Mouse (Mus musculus): Measurements from ENCODE around the gene Golga1.

Gene Golga1

GRCm38 (mm10) chr2:39006149-39006730, 59.1 kb downstream of the Golga1 start:
- no peak for DNase-seq (ENCODE audit: low spot score)

- peak; percentile 50 for DNase-seq (ENCODE audit: low spot score)
Observed at GRCm38 (mm10) chr2:39005574-39006079, 59.7 kb downstream of the Golga1 start, which contains the start of gene Rpl35. Rpl35 (minus strand) TSS chr2:39005624.

- peak; percentile 85 for DNase-seq (ENCODE audit: low spot score)
Observed at GRCm38 (mm10) chr2:39004880-39005435, 60.4 kb downstream of the Golga1 start, which contains the start of gene Arpc5l. Arpc5l (plus strand) TSS chr2:39005348.

DNA sequence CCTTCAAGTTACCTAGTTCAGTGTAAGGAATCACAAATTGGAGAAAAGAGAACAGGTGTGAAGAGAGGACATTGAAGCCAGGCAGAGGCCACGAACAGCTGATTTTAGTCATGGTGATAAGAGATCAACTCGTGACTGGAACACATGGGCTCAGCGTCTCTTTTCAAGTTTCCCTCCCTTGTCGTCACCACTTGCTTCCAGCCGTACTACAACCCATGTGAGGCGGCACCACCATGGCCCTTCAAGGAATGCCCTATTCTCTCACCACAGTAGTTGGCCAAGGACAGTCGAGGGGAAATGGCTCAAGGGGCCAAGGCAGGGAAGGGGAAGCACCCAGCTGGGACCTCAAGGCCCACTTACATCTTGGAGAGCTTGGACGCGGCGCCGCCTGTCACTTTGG, 61.0 kb downstream of the Golga1 start:
- DNase-seq (ENCODE audit: low spot score), result peak; percentile 28

DNA sequence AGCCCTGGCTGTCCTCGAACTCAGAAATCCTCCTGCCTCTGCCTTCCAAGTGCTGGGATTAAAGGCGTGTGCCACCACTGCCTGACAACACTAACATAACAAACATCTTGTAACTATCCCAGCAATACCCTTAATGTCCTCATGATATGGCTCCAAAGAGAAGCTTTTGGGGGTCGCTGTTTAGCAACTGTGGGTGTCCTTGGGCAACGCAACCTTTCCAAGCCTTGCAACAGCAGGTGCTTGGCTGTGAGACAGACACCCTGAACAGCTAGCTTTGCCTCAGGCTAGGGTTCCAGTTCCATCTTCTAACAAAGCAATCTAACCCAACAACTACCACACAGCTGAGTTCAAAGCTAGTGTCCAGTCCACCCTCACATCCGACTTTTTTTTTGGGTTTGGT, 61.8 kb downstream of the Golga1 start:
- no peak for DNase-seq (ENCODE audit: low spot score)

GRCm38 (mm10) chr2:39003106-39003505, 62.2 kb downstream of the Golga1 start:
- no peak for DNase-seq (ENCODE audit: low spot score)

DNA sequence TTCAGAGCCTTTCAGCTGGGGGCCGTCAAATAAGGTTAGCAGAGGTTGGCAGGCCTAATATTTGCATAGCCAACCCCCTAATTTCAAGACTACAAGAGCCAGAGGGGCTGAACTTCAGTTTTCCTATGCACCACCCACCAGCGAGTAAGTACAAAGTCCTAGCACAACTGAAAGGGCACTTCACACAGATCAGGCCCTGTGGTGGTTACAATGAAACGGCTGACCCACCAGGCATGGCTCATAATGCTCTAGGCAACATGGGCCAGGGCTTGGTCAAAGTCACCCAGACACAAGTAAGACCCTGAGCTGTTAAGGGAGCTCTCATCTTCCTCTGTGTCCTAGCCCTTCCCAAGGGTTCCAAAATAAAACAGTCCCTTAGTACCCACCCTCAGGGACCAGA, 63.5 kb downstream of the Golga1 start:
- no peak for DNase-seq (ENCODE audit: low spot score)

- DNase-seq (ENCODE audit: low spot score), result no peak
Observed at GRCm38 (mm10) chr2:39000587-39000919, 64.8 kb downstream of the Golga1 start.

DNA sequence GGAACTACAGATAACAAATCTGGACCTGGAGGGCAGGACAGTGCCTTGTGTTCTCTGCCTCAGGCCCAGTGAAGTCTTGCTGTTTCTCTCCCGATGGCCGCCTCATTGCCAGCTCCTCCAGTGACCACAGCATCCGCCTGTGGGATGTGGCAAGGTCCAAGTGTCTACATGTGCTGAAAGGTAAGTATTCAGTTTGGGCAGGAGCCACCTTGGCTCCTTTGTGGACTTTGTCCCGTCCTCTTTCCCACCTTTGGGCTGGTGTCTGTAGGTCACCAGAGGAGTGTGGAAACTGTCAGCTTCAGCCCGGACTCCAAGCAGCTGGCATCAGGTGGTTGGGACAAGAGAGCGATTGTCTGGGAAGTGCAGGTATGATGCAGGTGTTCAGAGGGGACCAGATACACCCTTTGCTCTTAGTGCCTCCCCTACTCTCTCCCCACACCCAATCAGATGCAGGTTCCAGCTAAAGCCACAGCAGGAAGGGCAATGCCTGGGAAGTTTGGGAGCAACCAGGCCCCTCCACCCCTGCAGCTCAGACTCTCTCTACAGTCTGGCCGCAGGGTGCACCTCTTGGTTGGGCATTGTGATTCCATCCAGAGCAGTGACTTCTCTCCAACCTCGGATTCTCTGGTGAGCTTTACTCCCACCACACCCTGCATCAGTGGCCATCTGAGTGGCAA, 65.3 kb downstream of the Golga1 start:
- no peak for DNase-seq (ENCODE audit: low spot score)

GRCm38 (mm10) chr2:38999381-38999780, 66.0 kb downstream of the Golga1 start:
- no peak for DNase-seq (ENCODE audit: low spot score)

GRCm38 (mm10) chr2:38997386-38998374, 67.7 kb downstream of the Golga1 start, which contains the start of gene Wdr38:
Wdr38 (plus strand) TSS chr2:38997476.
- peak; percentile 82 for DNase-seq (ENCODE audit: low spot score)

- no peak for DNase-seq (ENCODE audit: low spot score)
Observed at GRCm38 (mm10) chr2:38992452-38992851, 72.9 kb downstream of the Golga1 start.

DNA sequence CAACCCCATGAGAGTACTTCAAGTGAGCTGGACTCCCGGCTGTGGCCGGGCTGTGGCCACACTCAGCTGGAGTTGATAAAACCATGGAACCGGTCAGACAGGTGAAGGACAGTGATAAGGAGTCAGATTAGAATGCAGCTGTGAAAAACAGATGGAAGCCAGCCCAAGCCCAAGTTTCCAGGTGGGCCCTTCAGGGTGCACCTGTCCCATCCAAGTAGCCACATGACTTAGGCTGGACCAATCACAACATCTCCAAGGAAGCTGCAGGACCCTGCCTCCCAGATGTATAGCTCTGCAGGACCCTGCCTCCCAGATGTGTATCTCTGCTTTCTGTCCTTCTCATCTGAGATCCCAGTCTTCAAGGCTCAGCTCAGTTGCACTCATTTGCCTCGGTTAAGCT, 73.3 kb downstream of the Golga1 start:
- no peak for DNase-seq (ENCODE audit: low spot score)

DNA sequence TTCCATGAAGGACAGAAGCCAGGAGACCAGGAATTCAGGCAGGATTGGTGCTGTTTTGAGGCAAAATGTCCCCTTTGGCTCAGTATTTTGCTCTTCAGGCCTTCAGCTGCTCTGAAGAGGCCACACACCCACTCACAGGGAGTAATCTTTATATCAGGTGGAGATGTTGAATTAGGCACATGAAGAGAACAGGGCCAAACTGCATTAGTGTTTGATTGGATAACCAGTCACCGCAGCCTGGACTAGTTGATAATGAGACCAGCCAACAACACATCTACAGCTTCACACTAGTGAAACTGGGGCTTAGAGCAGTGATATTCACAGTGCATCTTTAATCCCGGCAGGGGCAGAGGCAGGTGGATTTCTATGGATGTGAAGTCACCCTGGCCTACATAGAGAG, 76.4 kb downstream of the Golga1 start:
- DNase-seq (ENCODE audit: low spot score), result no peak

- no peak for DNase-seq (ENCODE audit: low spot score)
Observed at GRCm38 (mm10) chr2:38987803-38988510, 77.4 kb downstream of the Golga1 start.

- DNase-seq (ENCODE audit: low spot score), result no peak
Observed at GRCm38 (mm10) chr2:38987371-38987770, 78.0 kb downstream of the Golga1 start.

DNA sequence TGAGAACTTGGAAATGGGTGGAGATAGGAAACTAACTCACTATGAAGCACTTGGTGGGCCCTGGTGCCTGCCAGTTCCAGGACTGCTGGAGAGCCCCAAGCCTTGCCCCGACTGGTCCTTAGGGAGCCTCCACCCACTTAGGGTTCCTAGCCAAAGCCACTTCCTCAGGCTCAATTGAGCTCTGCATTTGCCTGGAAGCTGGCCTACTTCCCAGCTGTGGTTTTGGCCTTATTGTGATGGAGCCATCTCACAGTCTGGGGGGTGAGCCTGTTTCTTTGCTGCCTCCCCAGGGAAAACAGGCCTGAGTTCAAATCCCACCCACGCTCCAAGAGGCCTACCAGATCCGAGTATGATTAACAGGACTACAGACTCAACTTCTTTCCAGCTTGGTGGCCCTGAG, 78.8 kb downstream of the Golga1 start:
- DNase-seq (ENCODE audit: low spot score), result no peak

- DNase-seq (ENCODE audit: low spot score), result no peak
Observed at GRCm38 (mm10) chr2:38983456-38983855, 81.9 kb downstream of the Golga1 start.

DNA sequence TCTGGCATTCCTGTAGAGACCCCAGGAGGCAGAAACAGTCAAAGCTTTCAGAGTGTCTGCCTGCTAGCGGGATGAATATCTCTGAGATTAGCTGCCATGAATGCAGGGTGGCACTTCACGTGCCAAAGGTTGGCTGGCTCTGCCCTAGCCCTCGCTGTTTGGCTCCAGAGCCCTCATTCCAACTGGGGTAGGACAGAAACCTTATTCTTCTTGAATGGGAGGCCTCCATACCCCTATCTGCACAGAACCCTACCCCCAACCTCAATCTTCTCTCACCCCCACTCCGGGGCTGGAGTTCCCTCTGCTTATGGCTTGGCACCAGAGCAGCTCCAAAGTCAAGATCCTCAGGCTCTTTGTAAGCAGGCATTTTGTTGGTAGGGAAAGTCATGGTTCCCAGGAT, 87.5 kb downstream of the Golga1 start:
- DNase-seq (ENCODE audit: low spot score), result no peak

DNA sequence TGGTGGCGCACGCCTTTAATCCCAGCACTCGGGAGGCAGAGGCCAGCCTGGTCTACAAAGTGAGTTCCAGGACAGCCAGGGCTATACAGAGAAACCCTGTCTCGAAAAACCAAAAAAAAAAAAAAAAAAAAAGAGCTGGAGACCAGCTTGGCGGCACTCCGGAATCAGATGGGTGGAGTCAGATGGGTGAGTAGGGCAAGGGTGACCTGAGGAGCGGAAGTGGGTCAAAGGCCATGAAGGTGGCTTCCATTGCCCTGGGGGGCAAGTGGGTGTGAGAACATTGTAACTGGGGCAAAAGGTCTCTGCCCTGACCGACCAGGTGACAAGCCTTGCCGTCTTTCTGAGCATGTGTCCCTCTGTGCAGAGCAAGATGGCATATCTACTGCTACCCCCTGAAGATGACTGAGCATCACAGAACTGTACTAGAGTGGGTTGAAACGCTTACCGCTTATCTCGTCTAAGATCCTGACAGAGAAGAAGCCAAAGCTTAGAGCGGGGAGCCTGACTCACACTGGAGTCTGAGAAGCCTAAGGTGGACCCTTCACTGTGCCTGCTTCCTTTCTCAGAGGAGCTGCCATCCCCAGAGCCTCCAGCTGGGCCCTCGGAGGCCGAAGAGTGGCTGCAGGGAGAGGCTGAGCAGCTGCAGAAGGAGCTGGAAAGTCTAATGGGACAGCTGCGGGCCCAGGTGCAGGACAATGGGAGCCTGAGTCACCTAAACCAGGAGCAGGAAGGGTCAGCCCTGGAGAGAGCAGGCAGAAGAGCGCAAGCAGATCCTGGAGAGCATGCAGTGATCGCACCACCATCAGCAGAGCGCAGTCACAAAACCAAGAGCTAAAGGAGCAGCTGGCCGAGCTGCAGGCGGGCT, 89.2 kb downstream of the Golga1 start:
- no peak for DNase-seq (ENCODE audit: low spot score)

DNA sequence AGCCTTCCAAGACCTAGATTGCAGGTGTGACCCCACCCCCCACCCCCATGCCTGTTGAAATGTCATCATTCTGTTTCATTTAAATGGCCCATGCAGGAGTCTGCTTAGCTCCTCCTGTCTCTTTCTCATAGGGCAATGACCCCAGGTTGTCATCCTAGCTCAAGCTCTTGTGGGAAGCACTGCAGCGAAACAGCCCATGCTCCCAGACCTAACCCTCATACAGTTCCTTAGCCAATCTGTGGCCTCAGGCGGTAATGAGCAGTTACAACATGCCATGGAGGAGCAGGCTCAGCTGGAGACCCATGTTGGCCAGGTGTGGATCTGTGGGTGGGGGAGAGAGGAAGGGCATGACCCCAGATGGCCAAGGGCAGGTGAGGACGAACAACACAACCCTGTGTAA, 90.2 kb downstream of the Golga1 start:
- no peak for DNase-seq (ENCODE audit: low spot score)

Data from spleen, adult 12 weeks (tissue).